11 mouse cellular contexts compared by ENCODE assay signal in the genomic region with DNA sequence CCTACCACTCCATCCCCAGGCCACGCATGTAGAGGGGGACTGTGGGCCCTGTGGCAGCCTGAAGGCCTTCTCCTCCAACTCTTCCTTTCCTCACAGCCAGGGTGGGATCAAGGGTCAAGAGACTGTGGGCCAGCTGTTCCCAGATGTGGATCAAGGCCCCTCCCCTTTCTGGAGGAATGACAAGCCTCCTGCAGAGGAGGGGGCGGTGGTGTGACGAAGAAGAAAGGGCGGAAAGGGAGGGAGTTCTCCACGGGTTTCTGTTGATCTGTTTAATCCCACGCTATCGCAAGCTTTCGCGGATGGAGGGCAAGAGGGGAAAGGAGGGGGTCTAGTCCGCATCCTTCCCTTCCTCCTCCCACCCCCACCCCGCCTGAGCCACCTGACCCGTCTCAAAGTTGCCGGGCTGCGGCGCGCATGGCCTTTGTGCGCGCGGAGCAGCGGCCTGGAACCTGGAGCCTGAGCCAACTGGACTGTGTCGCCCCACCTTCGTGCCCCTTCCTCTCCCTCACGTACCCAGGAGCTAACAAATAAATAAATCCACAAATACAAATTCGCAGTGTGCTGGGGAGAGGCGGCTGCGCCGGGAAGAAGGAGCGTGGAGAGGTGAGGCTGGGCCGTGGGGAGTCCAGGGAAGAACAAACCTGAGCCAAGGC. TPM values are rescaled to one million over a fixed set of nuclear protein-coding genes. Genes with fewer than 3 reads are reported as not detected.
DNase-seq lines count a peak whose midpoint lies in the region; ATAC-seq and TF ChIP-seq lines count a peak whose summit lies in the region.
"Had no signal": no experiment of that assay in that cellular context is flagged by ENCODE, and none has a peak within 500 bp of the region (broad histone marks: within the 10 kb centered on the region; RNA-seq: fewer than 3 reads in every experiment).

No protein-coding gene starts in this region.

- 1% methylated on average over 27 of the region's 29 CpGs for WGBS in hindbrain, embryonic 12.5 days
- WGBS in neural tube, embryonic 14.5 days, result 2% methylated on average over 29 of the region's 29 CpGs

- H3K4me3 ChIP-seq in cortical plate, adult 2 months (ENCODE audit: insufficient read depth, low read length), result peak overlapping the region; percentile 78
- peak overlapping the region; percentile 81 for H3K4me3 ChIP-seq in hindbrain, embryonic 12.5 days
- H3K4me3 ChIP-seq in neural tube, embryonic 14.5 days (ENCODE audit: low read depth, low read length), result peak overlapping the region; percentile 79
- H3K4me3 ChIP-seq: erythroblast, embryonic 14.5 days had no signal

- TF ChIP-seq CTCF in cortical plate, adult 2 months (IDR thresholded peaks at IDR 0.05; ENCODE audit: extremely low read depth, insufficient read depth, low read length), result no peak

- TF ChIP-seq POLR2A in cortical plate, adult 2 months (IDR thresholded peaks at IDR 0.05; ENCODE audit: extremely low read depth, insufficient read depth, low read length), result no peak

- peak overlapping the region; percentile 68 for H3K4me2 ChIP-seq in hindbrain, embryonic 12.5 days (replicated peaks)
- H3K4me2 ChIP-seq in neural tube, embryonic 14.5 days (ENCODE audit: low read depth, low read length), result peak overlapping the region; percentile 51

- H3K4me1 ChIP-seq in cortical plate, adult 2 months (ENCODE audit: control insufficient read depth, insufficient read depth, low read length), result peaks cover 3% of the 10 kb centered on the region
- peaks cover 69% of the 10 kb centered on the region for H3K4me1 ChIP-seq in hindbrain, embryonic 12.5 days
- peaks cover 38% of the 10 kb centered on the region; the same call in 1 of the 2 replicates for H3K4me1 ChIP-seq in neural tube, embryonic 14.5 days (ENCODE audit: control insufficient read depth, insufficient read depth, low read length)

- H3K9me3 ChIP-seq in hindbrain, embryonic 12.5 days (replicated peaks), result no peaks in the 10 kb centered on the region
- H3K9me3 ChIP-seq in neural tube, embryonic 14.5 days (ENCODE audit: control insufficient read depth, low read length), result no peaks in the 10 kb centered on the region

- peaks cover 45% of the 10 kb centered on the region for H3K27me3 ChIP-seq in hindbrain, embryonic 12.5 days
- no peaks in the 10 kb centered on the region; the same call in 1 of the 2 replicates for H3K27me3 ChIP-seq in neural tube, embryonic 14.5 days (ENCODE audit: control insufficient read depth, insufficient read depth, low read length)

- ATAC-seq in hindbrain, embryonic 12.5 days (ENCODE audit: low FRiP score), result no peak
- ATAC-seq in neural tube, embryonic 14.5 days (ENCODE audit: low read depth), result no peak

- peak overlapping the region; percentile 95 for H3K27ac ChIP-seq in cortical plate, adult 2 months (ENCODE audit: insufficient read depth, low read length)
- H3K27ac ChIP-seq in hindbrain, embryonic 12.5 days, result peak overlapping the region; percentile 94
- peak overlapping the region; percentile 99 for H3K27ac ChIP-seq in neural tube, embryonic 14.5 days (ENCODE audit: low read depth, low read length)
- H3K27ac ChIP-seq: macrophage had no signal

- DNase-seq in kidney, postnatal 10 days, result peak; percentile 19
- DNase-seq in kidney, postnatal 36 days, result no peak
- DNase-seq in spleen, postnatal 36 days (ENCODE audit: low spot score in 2 of 2), result no peak
- no peak for DNase-seq in ovary, postnatal 36 days (ENCODE audit: low spot score)
- no peak for DNase-seq in T-cell, adult 2 months (ENCODE audit: low spot score)

- H3K9ac ChIP-seq in hindbrain, embryonic 12.5 days, result peak overlapping the region; percentile 100
- H3K9ac ChIP-seq in neural tube, embryonic 14.5 days (replicated peaks; ENCODE audit: low read depth, low read length), result peak overlapping the region; percentile 98

- peaks cover 2% of the 10 kb centered on the region; the same call in 1 of the 2 replicates for H3K36me3 ChIP-seq in hindbrain, embryonic 12.5 days
- 0 out of 2 replicates have a peak, but pooled peaks cover 1% of the 10 kb centered on the region for H3K36me3 ChIP-seq in neural tube, embryonic 14.5 days (ENCODE audit: control insufficient read depth, insufficient read depth, low read length)

RNA-seq across cellular contexts. Expression of a gene that starts 30.2 kb away (rescaled TPM):
- polyA plus RNA-seq in cortical plate, adult 2 months (2012; rRNA removed), result 45.2 and 49.1 TPM in 2 replicates
- 61.0 and 65.0 TPM in 2 replicates for polyA plus RNA-seq in hindbrain, embryonic 12.5 days (2016; fragmentation: Nextera tagmentation; extraction: Ambion mirVana)
- polyA plus RNA-seq in neural tube, embryonic 14.5 days (2014; fragmentation: Nextera tagmentation; extraction: Ambion mirVana), result 49.2 and 61.0 TPM in 2 replicates

RNA-seq across cellular contexts. Expression of a gene that starts 38.3 kb away (rescaled TPM):
- 0.23 and 0.32 TPM in 2 replicates for polyA plus RNA-seq in cortical plate, adult 2 months (2012; rRNA removed)
- 0.41 TPM in 1 of 2 replicates, not detected in the other for polyA plus RNA-seq in hindbrain, embryonic 12.5 days (2016; fragmentation: Nextera tagmentation; extraction: Ambion mirVana)
- 0.15 and 0.31 TPM in 2 replicates for polyA plus RNA-seq in neural tube, embryonic 14.5 days (2014; fragmentation: Nextera tagmentation; extraction: Ambion mirVana)
- polyA plus RNA-seq: erythroblast, embryonic 14.5 days; large intestine, adult 2 months; macrophage had no signal
